Mouse (Mus musculus): ENCODE measurements at regions not wholly inside any gene's neighbourhood (a gene's known extent, or its start where the extent isn't known, plus 50 kb on each side); places are given as distances from the start of the nearest gene placed in this dataset.

- DNase-seq (ENCODE audit: low spot score), result peak; percentile 5
Observed at GRCm38 (mm10) chr3:23001071-23001470, 924.6 kb downstream of the Tbl1xr1 start.

- DNase-seq (ENCODE audit: low spot score), result no peak
Observed at GRCm38 (mm10) chr3:23032064-23032463, 955.6 kb downstream of the Tbl1xr1 start.

DNA sequence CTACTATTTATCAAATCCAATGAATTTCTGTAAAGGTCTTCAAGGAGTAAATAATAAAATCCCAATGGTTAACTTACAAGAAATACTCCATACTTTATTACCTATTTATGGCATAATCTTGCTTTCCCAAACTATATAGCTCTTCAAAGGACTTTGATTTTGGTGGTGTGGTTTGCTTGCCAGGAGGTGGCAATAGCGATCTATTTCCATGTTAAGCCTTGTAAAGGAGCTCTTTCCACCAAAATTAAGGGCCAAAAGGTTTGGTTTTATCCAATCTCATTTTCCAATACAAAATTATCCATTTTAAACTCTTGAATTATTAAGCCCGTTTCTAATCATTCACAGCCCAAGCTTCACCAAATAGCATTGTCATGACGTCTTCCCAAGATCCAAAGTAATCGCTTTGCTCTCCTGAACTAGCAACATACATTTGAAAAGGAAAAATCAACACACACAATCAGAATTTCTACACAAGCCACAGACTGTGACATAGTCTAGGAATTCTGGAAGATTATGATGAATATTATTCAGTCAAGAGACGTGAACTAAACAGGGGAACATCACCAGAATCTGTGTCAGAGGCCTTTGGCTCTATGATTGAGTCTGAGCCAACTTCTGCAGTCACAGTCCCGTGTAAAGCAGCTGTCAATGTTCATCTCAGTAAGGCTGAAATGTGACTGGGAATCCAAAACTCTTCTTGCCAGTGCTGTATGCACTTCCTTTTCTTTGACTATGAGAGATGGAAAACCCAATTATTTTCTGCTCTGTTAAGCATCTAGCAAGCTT, 986.9 kb downstream of the Tbl1xr1 start:
- DNase-seq (ENCODE audit: low spot score), result peak; percentile 5

- DNase-seq (ENCODE audit: low spot score), result no peak
Observed at GRCm38 (mm10) chr3:23071486-23071885, 995.0 kb downstream of the Tbl1xr1 start.

Measured in layer of hippocampus, adult 11-12 months (tissue).